Mouse (Mus musculus) layer of hippocampus, adult 8-10 months (tissue): ENCODE data around the gene Rusc1. TPM values are rescaled to one million over a fixed set of nuclear protein-coding genes. Genes with fewer than 3 reads are reported as not detected.
A peak's percentile ranks its signal among the peaks of the same experiment; 100 is the strongest.

ENCODE experiments used
- DNase-seq, 2 experiments: peaks; one replicate each; pipeline ENCODE4 v3.0.0; 2022; ENCODE audit warnings: low spot score in 2 of 2
- total RNA-seq, 4 experiments: library from RNA; stranded (reverse); gene quantifications; 2 replicates each; pipeline ENCODE4 v1.2.4; 2022

Gene Rusc1
- 100 to 1,000 TPM; 144 to 149 (median 146) TPM for total RNA-seq

GRCm38 (mm10) chr3:89093175-89093574 is at the start of gene Rusc1:
Gene Rusc1, minus strand, starts transcription at chr3:89093311.
- peak; percentile 93 to 94 for DNase-seq

DNA sequence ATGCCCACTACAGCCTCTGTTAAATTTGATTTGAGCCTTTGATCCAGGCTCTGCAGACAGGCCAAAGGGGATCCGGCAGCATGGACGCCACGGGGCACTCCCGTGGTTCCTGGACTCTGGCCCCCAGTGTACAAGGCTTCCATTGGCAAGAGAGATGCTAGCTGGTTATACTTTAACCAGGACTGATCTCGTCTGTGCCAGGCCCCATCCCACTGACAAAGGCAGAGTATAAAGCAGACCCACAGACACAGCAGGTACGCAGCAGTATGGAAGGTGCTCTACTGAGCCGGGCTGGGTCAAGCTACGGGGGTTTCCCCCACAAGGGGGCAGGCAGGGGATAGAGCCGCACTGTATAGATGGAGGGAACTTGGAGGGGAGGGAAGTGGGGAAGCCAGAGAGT is 43.3 kb upstream of the Rusc1 start:
- DNase-seq: no peak

GRCm38 (mm10) chr3:89135958-89136357 is 42.8 kb upstream of the Rusc1 start, which contains the start of gene Pklr:
Gene Pklr, plus strand, starts transcription at chr3:89136142.
- no peak for DNase-seq

DNA sequence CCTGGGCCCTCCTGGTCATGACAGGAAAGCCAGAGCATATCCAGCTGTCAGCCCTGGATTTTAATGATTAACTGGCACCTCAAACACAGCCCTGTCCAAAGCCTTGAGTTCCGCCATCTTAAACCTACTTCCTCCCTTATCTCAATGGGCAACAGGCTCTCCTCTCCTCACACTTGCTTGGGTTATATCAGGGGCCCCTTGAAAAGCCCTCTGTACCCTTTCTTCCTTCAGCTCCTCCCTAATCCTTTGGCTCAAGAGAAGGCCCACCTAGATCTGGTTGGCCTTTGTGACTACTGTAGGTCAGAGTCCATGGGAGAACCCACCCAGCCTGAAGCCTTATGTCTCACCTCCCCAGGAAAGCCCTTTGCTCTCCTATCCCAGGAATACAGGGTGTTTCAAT is 40.6 kb upstream of the Rusc1 start:
- DNase-seq: no peak

DNA sequence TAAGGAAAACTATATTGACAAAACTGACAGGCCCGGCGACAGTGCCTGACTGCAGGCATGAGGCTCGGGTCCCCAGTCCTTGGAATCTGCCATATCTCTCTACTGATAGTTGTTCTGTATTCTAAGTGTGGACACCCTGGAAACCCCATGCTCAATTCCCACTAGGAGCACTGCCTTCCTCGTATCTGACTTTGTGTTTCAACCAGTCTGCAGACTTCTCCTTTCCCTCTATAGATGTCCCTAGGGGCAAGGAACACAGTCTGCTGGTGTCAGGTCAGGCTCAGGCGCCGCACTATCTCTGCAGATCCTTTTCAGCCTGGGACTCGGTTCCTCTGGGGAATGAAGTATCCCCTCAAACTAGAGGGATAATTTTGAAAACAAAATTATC is 39.9 kb upstream of the Rusc1 start:
- no peak for DNase-seq

GRCm38 (mm10) chr3:89132285-89133062 is 39.4 kb upstream of the Rusc1 start:
- peak; percentile 24 to 39 for DNase-seq

- DNase-seq: peak; percentile 58 to 67
These were observed 38.7 kb upstream of the Rusc1 start for GRCm38 (mm10) chr3:89131816-89132215.

DNA sequence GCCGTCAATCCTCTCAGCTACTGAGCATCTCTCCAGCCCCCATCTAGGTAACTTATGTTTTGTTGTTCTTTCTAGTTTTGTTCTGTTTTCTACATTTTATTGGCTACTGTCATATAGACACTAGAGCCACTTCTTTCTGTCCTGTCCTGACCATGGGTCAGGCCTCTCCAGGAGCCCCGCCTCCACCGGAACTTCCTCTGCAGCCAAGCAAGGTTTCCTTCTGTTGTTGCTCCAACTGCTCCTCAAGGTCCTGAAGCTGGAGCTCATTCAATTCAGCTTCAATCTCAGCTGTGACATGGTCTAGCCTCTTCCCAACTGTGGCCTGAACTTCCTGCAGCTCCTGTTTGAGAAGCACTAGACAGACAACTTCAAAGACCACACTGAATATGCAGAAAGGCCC is 36.8 kb upstream of the Rusc1 start:
- DNase-seq: no peak

DNA sequence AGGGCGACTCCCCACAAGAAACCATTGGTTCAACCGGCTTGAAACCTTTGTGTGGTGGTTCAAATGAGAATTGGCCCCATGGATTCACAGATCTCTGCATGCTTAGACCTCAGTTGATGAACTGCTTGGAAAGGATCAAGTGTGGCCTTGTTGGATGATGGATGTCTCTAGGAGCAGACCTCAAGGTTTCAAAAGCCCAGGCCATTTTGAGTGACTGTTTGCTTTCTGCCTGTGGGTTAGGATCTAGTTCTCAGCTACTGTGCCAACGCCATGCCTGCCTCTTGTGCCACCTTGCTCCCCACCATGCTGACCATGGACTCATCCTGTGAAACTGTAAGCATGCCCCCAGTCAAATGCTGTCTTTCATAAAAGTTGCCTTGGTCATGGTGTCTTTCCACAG is 32.9 kb upstream of the Rusc1 start:
- DNase-seq: no peak

GRCm38 (mm10) chr3:89124241-89124640 is 31.1 kb upstream of the Rusc1 start:
- DNase-seq: no peak

DNA sequence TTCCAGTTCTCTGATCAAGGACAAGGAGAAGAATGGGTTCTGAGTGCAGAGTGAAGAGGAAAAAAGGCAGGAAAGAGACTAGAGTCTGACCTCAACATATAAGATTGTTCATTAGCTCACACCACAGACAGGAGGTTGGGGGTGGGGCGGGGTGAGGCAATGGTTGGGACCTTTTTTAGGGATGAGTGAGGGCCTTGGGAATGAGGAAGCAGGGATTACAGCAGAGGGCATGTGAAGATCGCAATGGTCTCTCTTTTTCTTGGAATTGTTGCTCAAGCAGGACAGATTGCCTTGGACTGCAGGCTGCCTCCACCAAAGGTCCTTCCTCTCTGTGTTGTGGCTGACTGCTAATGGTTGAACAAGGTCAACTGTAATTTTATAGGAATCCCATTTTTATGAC is 30.2 kb upstream of the Rusc1 start:
- no peak for DNase-seq

DNA sequence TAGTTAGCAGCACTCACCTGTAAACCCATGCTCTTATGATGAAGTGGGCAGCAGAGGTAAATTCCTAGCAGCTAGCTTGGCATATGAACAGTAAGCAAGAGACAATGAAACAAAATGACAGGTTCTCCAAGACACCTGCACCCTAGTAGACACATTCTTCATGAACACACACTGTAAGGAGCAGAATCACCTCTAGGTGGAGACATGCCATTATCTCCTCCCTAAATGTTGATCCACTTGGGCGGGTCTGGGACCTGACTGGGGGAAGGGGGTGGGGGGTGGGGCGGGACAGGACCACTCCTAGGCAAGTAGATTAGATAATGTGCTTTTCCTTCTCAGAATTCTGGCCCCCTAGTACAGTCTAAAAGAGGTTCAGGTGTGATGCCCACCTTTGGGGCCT is 22.4 kb upstream of the Rusc1 start:
- no peak for DNase-seq

DNA sequence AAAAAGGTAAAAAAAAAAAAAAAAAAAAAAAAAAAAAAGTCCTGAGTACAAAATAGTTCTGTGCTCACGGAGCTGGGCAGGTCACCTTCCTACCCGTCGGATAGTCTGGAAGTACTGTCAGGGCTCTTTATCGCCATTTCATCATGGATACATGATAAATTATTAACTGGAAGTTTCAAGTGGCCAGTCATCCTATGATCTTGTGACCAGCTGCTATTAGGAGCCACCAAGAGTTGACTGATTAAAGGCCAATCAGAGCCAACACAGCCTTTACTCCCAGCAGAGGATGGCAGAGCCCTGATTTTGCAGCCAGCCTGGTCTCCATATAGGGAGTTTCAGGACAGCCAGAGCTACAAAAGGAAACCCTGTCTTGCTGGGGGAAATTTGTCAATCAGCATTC is 19.9 kb upstream of the Rusc1 start:
- no peak for DNase-seq

DNA sequence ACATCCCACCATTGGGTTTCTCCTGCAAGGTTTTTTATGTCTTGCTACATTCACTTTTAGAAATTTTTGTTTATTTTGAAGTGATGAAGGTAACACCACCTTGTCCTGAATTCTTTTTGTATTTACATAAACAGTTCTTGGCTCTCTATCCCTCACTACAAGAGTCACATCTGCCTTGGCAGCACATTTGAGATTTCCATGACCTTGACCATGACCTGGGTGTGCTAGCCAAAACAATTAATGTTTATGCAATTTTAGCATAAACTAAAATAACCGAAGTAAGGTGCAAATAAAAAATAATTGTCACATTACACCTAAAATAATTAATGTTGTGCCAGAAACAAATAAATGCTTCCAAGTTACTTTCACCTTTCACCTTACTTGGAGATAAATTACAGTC is 15.0 kb upstream of the Rusc1 start:
- no peak for DNase-seq

GRCm38 (mm10) chr3:89107545-89107944 is 14.4 kb upstream of the Rusc1 start:
- no peak for DNase-seq

DNA sequence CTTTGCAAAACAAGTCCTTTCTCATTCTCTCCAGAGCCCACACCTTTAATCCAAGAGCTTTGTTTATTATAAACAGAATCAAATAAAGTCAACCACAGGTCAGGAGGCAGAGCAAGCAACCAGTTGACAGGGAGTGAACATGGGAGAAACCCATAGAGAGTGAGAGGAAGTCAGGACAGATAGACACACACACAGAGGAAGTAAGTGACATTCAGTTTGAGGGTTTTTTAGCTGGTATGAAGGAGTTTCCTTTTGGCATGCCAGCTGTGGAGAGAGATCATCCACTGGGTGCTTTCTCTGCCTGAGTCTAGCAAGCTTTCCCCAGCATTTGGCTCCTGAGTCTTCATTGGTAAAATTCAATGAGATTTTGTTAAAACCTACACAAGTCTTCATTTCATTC is 13.8 kb upstream of the Rusc1 start:
- DNase-seq: no peak

DNA sequence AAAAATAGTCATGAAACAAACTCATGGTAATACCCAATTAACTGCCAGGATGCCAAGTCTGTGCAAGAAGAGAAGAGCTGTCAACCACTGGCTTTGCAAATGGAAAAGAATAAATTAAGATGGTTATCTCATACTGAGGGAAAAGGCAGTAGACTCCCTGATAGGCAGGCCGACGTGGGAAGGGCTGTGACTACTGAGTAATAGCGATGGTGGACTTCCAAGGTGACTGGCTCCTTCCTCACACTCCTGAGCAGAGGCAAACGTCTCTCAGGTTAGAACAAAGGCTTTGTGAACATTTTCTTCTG is 10.1 kb upstream of the Rusc1 start:
- DNase-seq: no peak

DNA sequence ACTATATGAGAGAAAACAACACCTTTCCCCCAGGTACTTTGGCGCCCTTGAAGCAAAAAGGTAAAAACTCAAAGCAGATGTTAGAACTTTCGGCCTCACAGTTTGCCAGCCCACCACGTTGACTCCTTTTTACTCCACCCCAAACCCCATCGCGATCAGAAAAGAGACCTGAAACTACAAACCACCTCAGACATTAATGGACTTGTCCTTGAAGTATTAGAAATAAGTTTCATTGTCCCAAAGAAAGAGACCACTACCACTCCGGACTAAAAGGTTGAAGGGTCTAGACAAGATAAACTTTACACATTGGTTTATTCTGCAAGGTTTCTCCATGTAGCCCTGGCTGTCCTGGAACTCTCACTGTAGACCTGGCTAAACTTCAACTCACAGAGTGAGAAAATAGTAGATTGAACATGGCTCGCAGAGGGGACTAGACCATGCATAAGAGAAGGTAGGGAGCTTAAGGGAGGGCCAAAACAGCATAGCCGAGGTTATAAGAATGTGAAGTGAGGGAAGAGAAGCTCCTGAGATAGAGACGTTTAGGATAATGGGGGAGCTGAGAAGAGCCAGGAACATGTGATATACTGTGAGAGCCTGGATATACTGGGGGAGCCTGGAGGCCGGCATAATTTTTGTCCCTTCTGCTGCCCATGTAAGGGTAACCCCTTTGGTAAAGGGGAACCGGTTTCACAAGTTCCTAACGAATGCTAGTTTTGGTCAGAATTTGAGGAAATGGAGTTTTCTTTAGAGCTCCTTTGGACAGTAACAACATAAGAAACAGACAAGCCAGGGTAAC is 9.6 kb upstream of the Rusc1 start:
- DNase-seq: no peak

- peak; percentile 97 to 99 for DNase-seq
These were observed 8.8 kb upstream of the Rusc1 start, which contains the start of gene Fdps for GRCm38 (mm10) chr3:89101812-89102494. Gene Fdps, minus strand, starts transcription at chr3:89101959.

GRCm38 (mm10) chr3:89101459-89101811 is 8.3 kb upstream of the Rusc1 start:
- DNase-seq: no peak

- DNase-seq: no peak
These were observed 7.7 kb upstream of the Rusc1 start, which contains the start of gene Gm43738 for GRCm38 (mm10) chr3:89100811-89101210. Gene Gm43738, minus strand, starts transcription at chr3:89101099.

DNA sequence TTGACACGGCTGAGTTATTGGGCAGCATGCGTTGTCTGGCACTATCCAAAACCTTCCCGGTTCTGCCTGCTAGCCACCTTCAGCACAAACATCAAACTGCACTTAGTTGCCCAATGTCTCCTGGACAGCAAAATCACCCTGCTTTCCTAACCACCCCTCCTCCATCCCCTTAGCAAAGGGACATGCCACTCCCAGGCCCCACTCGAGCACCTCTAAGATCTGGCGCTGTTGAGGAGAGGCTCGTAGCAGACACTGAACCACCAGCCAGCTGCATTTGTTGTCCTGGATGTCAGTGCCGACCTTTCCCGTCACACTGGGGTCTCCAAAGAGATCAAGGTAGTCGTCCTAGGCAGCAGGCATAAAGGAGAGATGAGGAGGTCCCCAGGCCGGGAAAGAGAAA is 910 bp upstream of the Rusc1 start:
- DNase-seq: no peak
